Mouse (Mus musculus): ENCODE measurements at regions not wholly inside any gene's neighbourhood (a gene's known extent, or its start where the extent isn't known, plus 50 kb on each side); places are given as distances from the start of the nearest gene placed in this dataset.
"Not testable (repeated sequence)": the region's sequence is repeated elsewhere in the genome, so short reads cannot be mapped to it uniquely, and the experiment has no call there.

GRCm38 (mm10) chrX:165667020-165667419 lies 339.8 kb upstream of the Glra2 start:
- not testable (repeated sequence) for H3K9ac ChIP-seq (ENCODE audit: control insufficient read depth, low read depth, low read length, poor library complexity, severe bottlenecking); H3K36me3 ChIP-seq (ENCODE audit: control insufficient read depth in 1 of 2, insufficient read depth in 2 of 2, low read length in 2 of 2); H3K27me3 ChIP-seq (ENCODE audit: control insufficient read depth in 1 of 2, insufficient read depth in 2 of 2, low read length in 2 of 2); DNase-seq (ENCODE audit: low read depth, low spot score); H3K4me1 ChIP-seq (ENCODE audit: control insufficient read depth in 1 of 2, insufficient read depth in 2 of 2, low read length in 2 of 2); H3K27ac ChIP-seq (ENCODE audit: control insufficient read depth, low read depth, low read length); H3K9me3 ChIP-seq (replicated peaks; ENCODE audit: insufficient read depth, low read length); H3K4me3 ChIP-seq (ENCODE audit: control insufficient read depth in 1 of 2, insufficient read depth in 1 of 2, low read depth in 2 of 2, low read length in 2 of 2); H3K79me2 ChIP-seq (ENCODE audit: control insufficient read depth, insufficient read depth, low read length, poor library complexity)

- Histone ChIP-seq H3K27me3 (ENCODE audit: control insufficient read depth in 1 of 2, insufficient read depth in 2 of 2, low read length in 2 of 2) (no peaks in the 10 kb centered on the region), H3K79me2 (ENCODE audit: control insufficient read depth, insufficient read depth, low read length, poor library complexity) (no peaks in the 10 kb centered on the region), H3K27ac (ENCODE audit: control insufficient read depth, low read depth, low read length) (no peak overlapping the region), H3K4me3 (ENCODE audit: control insufficient read depth in 1 of 2, insufficient read depth in 1 of 2, low read depth in 2 of 2, low read length in 2 of 2) (no peak overlapping the region), H3K9ac (ENCODE audit: control insufficient read depth, low read depth, low read length, poor library complexity, severe bottlenecking) (no peak overlapping the region), H3K9me3 (replicated peaks; ENCODE audit: insufficient read depth, low read length) (no peaks in the 10 kb centered on the region), H3K36me3 (ENCODE audit: control insufficient read depth in 1 of 2, insufficient read depth in 2 of 2, low read length in 2 of 2) (no peaks in the 10 kb centered on the region), H3K4me1 (ENCODE audit: control insufficient read depth in 1 of 2, insufficient read depth in 2 of 2, low read length in 2 of 2) (no peaks in the 10 kb centered on the region)
- DNase-seq (ENCODE audit: low read depth, low spot score): no peak
- TF ChIP-seq TCF12 (IDR thresholded peaks at IDR 0.05; ENCODE audit: low read depth, low read length) (no peak), POLR2AphosphoS2 (IDR thresholded peaks at IDR 0.05; ENCODE audit: low read length) (no peak), ZKSCAN1 (IDR thresholded peaks at IDR 0.05; ENCODE audit: low read depth, low read length) (no peak), USF1 (IDR thresholded peaks at IDR 0.05; ENCODE audit: low read depth, low read length) (no peak)
These were observed 304.0 kb upstream of the Glra2 start for GRCm38 (mm10) chrX:165631227-165631626.

GRCm38 (mm10) chrX:165616078-165616477 lies 288.9 kb upstream of the Glra2 start:
- TF ChIP-seq HCFC1 (IDR thresholded peaks at IDR 0.05; ENCODE audit: low read depth, low read length) (no peak), TCF12 (IDR thresholded peaks at IDR 0.05; ENCODE audit: low read depth, low read length) (peak; percentile 30; the same call in 1 of the 2 replicates)
- Histone ChIP-seq H3K27ac (ENCODE audit: control insufficient read depth, low read depth, low read length) (no peak overlapping the region), H3K9ac (ENCODE audit: control insufficient read depth, low read depth, low read length, poor library complexity, severe bottlenecking) (no peak overlapping the region), H3K79me2 (ENCODE audit: control insufficient read depth, insufficient read depth, low read length, poor library complexity) (no peaks in the 10 kb centered on the region), H3K4me3 (ENCODE audit: control insufficient read depth in 1 of 2, insufficient read depth in 1 of 2, low read depth in 2 of 2, low read length in 2 of 2) (no peak overlapping the region), H3K36me3 (ENCODE audit: control insufficient read depth in 1 of 2, insufficient read depth in 2 of 2, low read length in 2 of 2) (no peaks in the 10 kb centered on the region), H3K9me3 (replicated peaks; ENCODE audit: insufficient read depth, low read length) (no peaks in the 10 kb centered on the region), H3K27me3 (ENCODE audit: control insufficient read depth in 1 of 2, insufficient read depth in 2 of 2, low read length in 2 of 2) (no peaks in the 10 kb centered on the region), H3K4me1 (ENCODE audit: control insufficient read depth in 1 of 2, insufficient read depth in 2 of 2, low read length in 2 of 2) (no peaks in the 10 kb centered on the region)
- DNase-seq (ENCODE audit: low read depth, low spot score): no peak

- H3K79me2 ChIP-seq (ENCODE audit: control insufficient read depth, insufficient read depth, low read length, poor library complexity); H3K27ac ChIP-seq (ENCODE audit: control insufficient read depth, low read depth, low read length); DNase-seq (ENCODE audit: low read depth, low spot score); H3K36me3 ChIP-seq (ENCODE audit: control insufficient read depth in 1 of 2, insufficient read depth in 2 of 2, low read length in 2 of 2); H3K9ac ChIP-seq (ENCODE audit: control insufficient read depth, low read depth, low read length, poor library complexity, severe bottlenecking); H3K27me3 ChIP-seq (ENCODE audit: control insufficient read depth in 1 of 2, insufficient read depth in 2 of 2, low read length in 2 of 2); H3K4me3 ChIP-seq (ENCODE audit: control insufficient read depth in 1 of 2, insufficient read depth in 1 of 2, low read depth in 2 of 2, low read length in 2 of 2); H3K4me1 ChIP-seq (ENCODE audit: control insufficient read depth in 1 of 2, insufficient read depth in 2 of 2, low read length in 2 of 2); H3K9me3 ChIP-seq (replicated peaks; ENCODE audit: insufficient read depth, low read length): not testable (repeated sequence)
These were observed 273.6 kb upstream of the Glra2 start for GRCm38 (mm10) chrX:165600782-165601181.
